Mouse (Mus musculus): ENCODE measurements around the gene Prkn.
A peak's percentile ranks its signal among the peaks of the same experiment; 100 is the strongest.

Prkn gene

GRCm38 (mm10) chr17:12051031-12051430 is 1210.8 kb downstream of the Prkn start:
- no peak for DNase-seq

GRCm38 (mm10) chr17:12052651-12053050 is 1212.5 kb downstream of the Prkn start:
- peak; percentile 54 to 59 for DNase-seq

GRCm38 (mm10) chr17:12059041-12059440 is 1218.9 kb downstream of the Prkn start:
- no peak for DNase-seq

GRCm38 (mm10) chr17:12061381-12061780 is 1221.2 kb downstream of the Prkn start:
- no peak for DNase-seq

GRCm38 (mm10) chr17:12062861-12063260 is 1222.7 kb downstream of the Prkn start:
- peak in 1 of 2 experiments; percentile 30 for DNase-seq

- DNase-seq = peak; percentile 66 to 75
Observed at GRCm38 (mm10) chr17:12063533-12063932, 1223.3 kb downstream of the Prkn start.

- DNase-seq = no peak
Observed at GRCm38 (mm10) chr17:12066054-12066453, 1225.9 kb downstream of the Prkn start.

- no peak for DNase-seq
Observed at GRCm38 (mm10) chr17:12076816-12077215, 1236.6 kb downstream of the Prkn start.

- peak; percentile 60 to 70 for DNase-seq
Observed at GRCm38 (mm10) chr17:12080656-12081495, 1240.7 kb downstream of the Prkn start.

- DNase-seq = no peak
Observed at GRCm38 (mm10) chr17:12082201-12082600, 1242.0 kb downstream of the Prkn start.

- DNase-seq = no peak
Observed at GRCm38 (mm10) chr17:12090261-12090927, 1250.2 kb downstream of the Prkn start.

- no peak for DNase-seq
Observed at GRCm38 (mm10) chr17:12092901-12093564, 1252.8 kb downstream of the Prkn start.

GRCm38 (mm10) chr17:12094016-12094415 is 1253.8 kb downstream of the Prkn start:
- DNase-seq = no peak

GRCm38 (mm10) chr17:12094827-12095590 is 1254.8 kb downstream of the Prkn start:
- DNase-seq = peak; percentile 67 to 80

- DNase-seq = no peak
Observed at GRCm38 (mm10) chr17:12099415-12099814, 1259.2 kb downstream of the Prkn start.

GRCm38 (mm10) chr17:12102326-12102725 is 1262.1 kb downstream of the Prkn start:
- DNase-seq = no peak

- DNase-seq = no peak
Observed at GRCm38 (mm10) chr17:12103781-12104180, 1263.6 kb downstream of the Prkn start.

- DNase-seq = no peak
Observed at GRCm38 (mm10) chr17:12104245-12104644, 1264.1 kb downstream of the Prkn start.

- DNase-seq = no peak
Observed at GRCm38 (mm10) chr17:12104690-12105089, 1264.5 kb downstream of the Prkn start.

- no peak for DNase-seq
Observed at GRCm38 (mm10) chr17:12106255-12106654, 1266.1 kb downstream of the Prkn start.

Data from lung, adult 18-20 months (tissue).